Mouse (Mus musculus): ENCODE data around the gene E2f2.

E2f2 gene

DNA sequence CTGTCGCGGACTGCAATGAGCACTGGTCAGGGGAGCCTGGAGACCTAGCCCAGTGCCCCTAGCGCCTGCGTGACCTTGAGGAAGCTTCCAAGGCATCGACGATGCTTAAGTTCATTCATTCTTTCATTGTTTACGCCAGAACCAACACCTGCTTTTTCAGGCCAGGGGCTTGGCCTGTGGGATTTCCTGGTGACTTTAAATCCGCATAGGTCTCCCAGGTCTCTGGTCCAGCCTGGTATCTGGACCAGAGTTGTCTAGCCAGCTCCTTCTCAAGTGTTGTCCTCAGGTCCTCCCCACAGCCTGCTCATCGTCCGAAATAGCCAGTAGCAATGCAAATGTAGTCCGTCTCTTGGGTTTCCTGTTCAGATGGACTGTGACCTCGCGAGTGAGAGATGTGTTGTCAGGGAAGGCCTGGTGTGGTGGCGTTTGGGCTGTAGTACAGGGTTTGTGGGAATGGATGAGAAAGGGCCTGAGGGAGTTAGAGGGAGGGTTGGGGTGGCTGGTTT, 1.1 kb downstream of the E2f2 start:
- peak; percentile 89 for DNase-seq (ENCODE audit: low read depth, low spot score)

DNA sequence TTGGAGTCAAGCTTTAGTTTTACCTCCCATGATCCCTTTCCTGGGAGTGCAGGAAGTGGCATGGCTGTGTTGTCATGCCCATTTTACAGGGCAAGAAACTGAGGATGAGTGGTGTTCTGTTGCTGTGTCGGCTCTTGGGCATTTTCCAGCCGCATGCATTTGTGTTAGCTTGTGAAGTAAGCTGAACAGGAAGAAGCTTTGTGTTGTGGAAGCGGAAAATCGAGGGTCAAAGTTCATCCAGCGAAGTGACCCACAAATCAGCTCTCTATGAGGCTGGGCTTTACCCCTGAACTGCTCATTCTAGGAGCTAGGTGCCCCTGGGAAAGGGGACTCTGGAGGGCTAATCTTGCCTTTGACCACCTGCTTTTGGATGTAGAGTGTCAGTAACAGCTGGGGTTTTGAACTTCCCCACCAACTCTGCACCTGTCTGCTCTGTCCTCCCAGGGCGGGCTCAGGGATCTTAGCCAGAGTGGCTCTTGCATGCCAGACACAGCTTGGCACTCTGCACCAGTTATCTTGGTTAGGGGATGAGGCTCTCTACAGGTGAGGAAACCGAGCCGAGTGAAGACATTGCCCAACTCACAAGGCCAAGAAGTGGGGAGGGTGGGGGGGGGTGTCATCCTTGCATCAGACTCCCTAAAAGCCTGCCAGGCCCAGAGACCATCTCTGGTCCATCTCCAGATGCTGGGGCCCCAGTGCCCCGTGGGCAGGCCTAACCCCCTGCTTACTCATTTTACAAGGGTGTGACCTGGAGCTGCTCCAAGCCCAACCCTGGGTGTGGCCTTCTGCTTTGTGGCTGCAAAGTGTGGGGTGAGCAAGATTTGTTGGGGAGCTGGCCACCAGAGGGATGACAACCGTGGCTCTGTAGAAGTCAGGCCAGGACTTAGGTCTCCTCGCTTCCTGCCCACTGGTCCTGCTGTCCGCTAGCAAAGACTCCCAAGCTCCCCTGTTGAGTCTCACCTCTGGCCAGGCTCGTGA, 2.3 kb downstream of the E2f2 start:
- peak; percentile 87 for DNase-seq (ENCODE audit: low read depth, low spot score)

DNA sequence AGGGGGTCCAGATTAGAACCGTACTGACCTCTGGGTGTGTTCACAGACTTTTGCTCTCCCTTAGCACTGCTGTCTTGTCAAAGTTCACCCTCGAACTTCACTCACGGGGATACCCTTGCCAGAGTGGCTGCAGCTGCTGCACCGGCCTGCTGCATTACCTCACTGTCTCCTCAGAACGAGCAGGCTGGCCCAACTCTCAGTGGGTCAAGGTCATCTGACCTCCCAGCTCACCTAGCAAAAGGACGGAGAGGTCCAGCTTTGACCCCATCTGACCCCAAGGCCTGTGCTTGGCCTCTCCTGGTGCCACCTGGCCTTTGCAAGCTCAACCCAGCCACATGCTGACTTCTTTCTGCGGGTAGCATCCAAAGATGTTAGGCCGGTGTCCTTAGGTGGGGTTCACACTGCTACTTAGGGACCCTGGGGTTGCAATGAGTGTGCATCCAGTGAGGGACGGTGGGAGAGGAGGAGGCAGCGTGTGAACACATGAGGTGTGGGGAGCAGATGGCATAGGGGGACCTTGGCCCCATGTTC, 3.9 kb downstream of the E2f2 start:
- DNase-seq (ENCODE audit: low read depth, low spot score): peak; percentile 48

DNA sequence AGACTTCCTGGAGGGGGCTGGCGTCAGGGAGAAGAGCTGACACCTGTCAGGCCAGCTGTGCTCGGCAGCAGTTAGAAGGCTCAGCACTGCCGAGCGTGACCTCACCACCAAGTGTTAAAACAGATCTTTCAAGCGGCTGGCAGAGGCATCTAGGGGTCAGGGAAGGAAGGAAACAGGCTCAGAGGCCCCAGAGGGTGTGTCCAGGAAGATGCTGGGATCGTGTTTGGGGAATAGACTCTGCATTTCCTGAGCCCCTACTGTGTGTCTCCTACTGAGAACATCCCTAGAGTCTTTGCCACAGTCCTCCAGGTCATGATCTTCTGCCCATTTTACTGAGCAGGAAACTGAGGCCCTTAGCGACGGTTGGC, 5.0 kb downstream of the E2f2 start:
- DNase-seq (ENCODE audit: low read depth, low spot score): peak; percentile 90

DNA sequence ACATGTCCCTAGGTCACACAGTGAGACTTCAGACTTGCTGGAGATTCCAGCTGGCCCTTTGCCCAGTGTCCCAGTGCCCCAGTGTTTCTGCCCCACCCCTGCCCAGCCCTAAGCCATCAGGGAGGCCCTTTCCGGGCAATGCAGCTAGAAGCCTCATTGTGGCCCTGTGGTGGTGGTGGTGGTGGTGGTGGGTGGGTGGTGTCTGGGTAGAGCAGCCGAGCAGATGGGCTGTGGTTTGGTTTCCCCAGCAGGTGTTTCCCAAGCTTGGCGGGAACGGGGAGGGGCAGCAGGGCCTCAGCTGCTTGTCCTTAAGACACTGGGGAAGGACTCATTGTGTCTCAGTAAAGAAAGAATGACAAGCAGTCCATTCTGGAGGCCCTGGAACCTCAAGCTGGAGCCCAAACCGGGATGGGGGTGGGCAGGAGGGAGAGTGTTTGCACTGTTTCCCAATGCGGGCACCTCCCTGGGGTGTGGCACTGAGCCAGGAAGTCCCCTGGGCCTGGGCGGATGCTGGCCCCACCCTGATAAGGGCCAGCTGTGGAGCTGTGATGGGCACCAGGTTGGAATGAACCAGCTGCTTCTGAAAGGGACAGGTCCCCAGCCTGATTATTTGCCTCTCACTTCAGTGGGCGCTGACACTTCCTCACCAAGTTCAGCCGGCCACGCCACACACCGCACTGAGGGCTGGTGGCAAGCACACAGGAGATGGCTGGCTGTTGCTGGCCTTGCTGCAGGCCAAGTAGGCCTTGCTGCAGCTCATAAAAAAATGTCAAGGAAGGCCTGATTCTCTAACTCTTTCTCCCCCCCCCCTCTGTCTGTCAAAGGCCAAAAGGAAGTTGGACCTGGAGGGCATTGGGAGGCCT, 5.6 kb downstream of the E2f2 start:
- peak; percentile 97 for DNase-seq (ENCODE audit: low read depth, low spot score)

DNA sequence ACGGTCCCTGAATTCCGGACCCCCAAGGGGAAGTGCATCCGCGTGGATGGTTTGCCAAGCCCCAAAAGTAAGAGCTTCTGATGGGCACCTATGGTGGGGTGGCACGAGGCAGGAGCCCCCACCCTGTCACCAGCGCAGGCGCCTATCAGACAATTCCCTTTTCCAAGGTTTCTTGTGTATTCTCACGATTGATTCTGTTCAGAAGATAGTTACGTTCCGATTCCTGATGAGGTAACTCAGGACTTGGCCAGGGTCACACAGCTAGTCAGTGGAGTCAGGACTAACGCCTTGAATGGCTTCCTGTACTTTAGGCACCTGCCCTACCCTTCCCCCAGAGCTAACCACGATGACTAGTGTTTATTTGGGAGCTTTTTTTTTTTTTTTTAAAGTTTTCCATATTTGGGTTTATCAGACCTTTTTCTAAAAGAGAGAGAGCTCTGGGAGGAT, 6.3 kb downstream of the E2f2 start:
- peak; percentile 76 for DNase-seq (ENCODE audit: low read depth, low spot score)

DNA sequence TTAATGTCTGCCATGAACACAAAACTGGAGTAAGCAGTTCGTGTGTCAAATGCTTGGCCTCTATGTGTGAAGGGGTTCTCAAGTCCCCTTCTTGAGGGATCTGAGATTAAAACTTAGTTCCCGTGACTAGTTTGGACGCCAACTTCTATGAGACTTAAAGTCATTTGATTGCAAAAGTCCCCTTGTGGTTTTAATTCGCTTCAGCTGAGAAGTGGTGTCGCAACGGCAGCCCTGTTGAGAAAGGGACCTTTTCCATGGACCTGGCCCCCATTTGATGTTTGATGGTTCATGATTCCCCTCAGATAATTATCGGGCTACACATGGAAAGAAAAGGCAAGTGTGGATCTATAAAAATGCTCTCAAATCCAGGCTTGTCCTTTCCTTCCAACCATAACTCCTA, 7.3 kb downstream of the E2f2 start:
- DNase-seq (ENCODE audit: low read depth, low spot score): peak; percentile 58

DNA sequence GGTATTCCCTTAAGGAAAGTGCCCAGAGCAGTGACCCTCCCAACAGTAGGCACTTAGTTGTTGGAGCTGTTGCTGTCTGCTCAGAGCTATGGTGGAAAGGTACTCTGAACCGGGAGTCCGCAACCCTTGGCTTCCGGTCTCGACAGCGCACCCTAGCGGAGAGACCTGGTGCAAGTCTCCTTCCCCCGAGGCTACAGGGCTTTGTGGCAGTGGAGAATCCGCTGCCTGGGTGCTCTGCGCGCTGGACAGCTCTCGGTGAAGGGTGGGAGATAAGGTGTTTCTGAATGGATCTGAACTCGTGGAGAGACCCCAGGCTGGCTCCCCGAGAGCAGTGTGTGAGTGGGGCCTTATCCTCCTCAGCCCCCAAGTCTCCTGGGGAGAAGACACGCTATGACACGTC, 7.8 kb downstream of the E2f2 start:
- DNase-seq (ENCODE audit: low read depth, low spot score): peak; percentile 93

DNA sequence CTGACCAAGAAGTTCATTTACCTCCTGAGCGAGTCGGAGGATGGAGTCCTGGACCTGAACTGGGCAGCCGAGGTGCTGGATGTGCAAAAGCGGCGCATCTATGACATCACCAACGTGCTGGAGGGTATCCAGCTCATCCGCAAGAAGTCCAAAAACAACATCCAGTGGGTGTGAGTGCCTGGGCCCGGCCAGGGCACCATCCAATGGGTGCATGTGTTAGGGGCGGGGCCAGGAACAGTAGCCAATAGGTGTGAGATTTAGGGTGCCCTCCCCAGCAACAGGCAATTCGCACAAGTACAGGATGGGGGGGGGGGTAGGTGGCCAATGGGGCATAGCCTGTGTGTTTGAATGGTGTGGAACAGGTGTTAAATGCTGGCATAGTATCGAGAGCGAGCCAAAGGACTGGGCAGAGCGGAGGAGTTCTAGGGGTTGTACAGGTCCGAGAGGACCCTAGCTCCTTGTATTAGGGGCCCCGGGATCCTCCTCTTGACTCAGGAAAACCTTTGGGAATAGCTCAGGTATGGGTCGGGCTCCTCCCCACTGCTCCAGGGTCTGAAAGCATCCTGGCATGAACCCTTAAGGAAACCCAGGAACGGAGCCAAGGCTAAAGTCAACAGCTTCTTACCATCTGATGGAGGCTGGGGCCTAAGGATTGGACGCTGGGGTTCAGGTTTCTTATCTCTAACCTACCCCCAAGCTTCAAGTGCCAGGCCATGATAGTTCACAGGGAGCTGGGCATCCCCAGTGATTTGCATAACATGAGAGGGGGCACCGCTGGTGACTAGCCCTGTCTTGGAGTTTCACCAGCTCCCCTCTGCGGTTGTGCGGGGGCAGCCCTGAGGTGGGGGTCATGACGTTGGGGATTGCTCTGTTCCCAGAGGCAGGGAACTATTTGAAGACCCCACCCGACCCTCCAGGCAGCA, 8.5 kb downstream of the E2f2 start:
- DNase-seq (ENCODE audit: low read depth, low spot score): peak; percentile 99

DNA sequence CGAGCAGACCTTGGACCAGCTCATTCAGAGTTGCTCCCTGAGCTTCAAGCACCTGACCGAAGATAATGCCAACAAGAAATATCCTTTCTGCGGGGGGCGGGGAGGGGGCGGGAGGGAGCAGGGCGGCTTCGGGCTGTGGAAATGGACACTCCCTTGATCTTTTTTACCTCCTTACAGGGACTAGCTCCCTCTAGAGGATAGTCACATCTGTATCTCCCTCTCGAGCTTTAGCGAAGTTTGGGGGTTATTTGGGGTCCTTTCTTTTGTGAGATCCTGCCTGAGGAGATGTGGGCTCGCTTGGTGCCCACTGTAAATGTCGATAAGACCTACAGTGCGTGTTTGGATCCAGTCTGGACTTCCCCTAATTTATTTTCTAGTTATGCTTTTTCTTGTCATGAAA, 9.2 kb downstream of the E2f2 start:
- DNase-seq (ENCODE audit: low read depth, low spot score): no peak

DNA sequence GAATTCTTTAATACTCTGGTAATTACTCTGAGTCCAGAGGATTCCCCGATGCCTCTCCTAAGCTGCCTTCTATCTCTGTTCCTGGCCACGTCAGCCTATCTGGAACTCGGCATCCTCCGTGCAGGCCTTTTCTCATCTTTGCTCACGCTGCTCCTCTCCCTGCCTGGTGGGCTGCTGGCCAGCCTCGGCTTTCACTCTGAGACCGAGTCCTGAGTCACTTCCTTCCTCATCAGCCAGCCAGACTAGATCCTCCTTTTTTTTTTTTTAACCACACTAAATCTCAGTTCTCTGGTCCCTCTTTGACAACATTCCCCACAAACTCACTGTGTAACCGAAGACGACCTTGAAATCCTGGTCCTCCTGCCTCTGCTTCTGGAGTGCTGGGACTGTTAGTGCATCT, 13.2 kb downstream of the E2f2 start:
- DNase-seq (ENCODE audit: low read depth, low spot score): no peak

DNA sequence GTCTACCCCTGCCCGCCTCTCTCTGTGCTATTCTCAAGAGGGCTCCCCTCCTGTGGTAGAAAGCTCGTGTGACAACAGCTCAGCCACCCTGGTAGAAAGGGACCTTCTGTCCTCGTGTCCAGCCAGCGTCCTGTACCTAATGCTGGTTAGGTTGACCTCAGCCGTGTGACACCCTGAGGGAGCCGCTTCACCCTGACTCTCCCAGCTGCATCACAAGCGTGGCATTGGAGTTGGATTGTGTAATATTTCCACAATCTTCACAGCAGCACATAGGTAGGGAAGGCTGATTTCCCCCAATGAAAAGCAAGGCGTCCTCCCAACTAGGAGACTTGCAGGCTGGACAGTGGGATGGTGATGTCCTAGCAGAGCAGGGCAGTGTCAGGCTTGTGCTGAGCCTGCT, 14.1 kb downstream of the E2f2 start:
- DNase-seq (ENCODE audit: low read depth, low spot score): no peak

DNA sequence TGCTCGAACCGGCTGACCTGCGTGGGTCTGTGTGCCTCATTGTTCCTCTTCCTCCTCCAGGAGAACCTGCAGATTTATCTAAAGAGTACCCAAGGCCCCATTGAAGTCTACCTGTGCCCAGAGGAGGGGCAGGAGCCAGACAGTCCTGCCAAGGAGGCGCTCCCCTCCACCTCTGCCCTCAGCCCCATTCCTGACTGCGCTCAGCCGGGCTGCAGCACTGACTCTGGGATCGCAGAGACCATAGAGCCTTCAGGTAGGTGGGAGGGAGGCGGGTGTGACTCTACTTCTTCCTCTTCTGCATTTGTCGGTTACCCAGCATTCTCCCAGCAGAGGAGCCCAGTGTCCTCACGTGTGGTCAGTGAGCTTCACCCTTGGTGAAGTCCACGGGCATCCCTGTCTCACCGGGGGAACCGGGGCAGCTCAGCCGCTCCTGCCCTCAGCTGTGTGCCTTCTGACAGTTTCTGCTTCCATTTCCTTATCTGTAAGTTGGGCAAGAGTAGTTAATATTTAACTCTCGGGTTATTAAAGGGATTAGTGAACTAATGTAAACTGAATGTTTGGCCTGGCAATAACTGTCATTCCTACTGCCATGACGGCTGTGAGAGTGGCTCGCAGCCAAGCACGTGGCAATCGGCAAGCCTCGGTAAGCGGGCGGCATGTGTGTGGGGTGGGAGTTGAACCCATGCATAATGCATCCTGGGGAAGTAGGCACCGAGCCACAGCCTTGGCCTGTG, 14.7 kb downstream of the E2f2 start:
- no peak for DNase-seq (ENCODE audit: low read depth, low spot score)

DNA sequence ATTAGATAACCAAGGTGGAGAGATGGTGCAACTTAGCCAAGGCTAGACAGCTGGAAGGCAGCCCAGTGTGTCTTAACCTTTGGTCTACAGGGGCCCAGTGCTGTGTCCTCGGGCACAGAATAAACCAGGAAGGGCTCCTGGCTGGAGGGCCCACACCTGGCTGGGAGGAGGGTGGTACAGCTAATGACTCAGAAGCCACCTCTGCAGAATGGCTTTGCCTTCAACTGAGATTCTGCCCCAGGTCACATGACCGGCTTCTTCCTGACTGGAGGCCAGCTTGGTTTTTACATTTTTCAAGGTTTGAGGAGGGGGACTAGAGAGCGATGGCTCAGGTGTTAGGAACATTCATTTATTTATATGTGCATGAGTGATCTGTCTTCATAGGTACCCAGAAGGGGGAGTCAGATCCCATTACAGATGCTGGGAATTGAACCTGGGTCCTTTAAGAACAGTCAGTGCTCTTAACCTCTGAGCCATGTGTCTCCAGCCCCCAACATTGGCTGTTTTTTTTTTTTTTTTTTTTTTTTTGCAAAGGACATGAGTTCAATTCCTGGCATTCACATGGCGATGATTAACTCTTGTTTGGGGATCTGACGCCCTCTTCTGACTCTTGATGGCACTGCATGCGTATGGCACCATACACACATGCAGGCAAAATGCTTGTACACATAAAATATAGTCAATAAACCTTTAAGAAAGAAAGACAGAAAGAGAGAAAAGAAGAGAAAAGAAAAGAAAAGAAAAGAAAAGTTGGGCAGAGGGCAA, 17.0 kb downstream of the E2f2 start:
- peak; percentile 49 for DNase-seq (ENCODE audit: low read depth, low spot score)

DNA sequence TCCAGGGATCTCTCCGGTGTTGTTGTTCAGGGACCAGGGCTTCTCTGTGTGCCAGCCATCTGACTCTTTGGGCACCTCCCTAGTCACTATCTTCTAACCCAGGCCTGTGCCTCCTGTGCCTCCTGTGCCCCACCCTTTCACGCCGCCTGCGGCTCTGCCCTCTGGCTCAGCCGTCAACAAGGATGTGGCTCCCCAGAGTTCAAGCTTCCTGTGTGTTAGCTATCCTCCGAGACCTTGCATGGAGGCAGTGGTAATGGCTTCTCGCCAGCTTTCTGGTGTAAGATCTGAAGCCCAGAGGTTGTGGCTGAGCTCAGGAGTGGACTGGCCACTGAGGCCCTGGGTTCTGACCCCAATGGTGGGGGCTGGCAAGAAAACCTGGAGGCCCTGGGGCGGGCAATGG, 17.7 kb downstream of the E2f2 start:
- no peak for DNase-seq (ENCODE audit: low read depth, low spot score)

DNA sequence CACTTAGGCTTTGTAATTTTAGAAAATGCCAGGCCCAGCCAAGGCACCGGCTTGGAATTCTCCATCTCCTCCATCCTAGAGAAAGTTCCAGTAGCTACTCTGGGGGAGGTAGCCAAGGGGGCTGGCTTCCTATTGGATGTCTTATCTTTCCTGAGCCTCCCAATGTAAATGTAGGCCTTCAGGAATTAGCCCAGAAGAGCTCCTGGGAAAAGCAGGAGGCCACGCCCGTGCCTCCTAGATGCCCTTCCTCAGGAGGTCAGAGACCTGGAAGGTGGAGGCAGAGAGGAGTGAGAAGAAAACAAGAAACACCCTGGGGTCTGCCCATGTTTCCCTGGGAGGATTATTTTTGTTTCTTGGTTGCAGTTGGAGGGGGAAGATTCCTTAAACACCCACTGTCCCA, 21.4 kb downstream of the E2f2 start:
- no peak for DNase-seq (ENCODE audit: low read depth, low spot score)

DNA sequence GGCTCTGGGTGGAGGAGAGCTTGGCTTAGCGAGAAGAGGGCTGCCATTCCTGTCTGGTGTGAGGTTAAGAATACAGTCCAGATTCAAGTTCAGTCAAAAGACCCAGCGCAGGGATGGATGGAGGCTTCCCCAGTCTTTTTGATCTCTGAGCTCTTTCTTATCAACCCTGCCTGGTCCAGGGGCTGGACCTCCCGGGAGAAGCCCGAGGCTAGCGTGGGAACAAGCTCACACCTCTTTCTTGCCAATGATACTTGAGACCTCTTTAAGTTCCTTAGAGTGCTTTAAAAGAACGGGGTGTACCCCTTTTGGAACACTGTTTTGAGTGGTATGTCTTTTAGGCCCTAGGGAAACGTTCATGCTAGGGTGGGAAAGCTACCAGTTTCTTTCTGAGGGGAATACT, 22.8 kb downstream of the E2f2 start:
- DNase-seq (ENCODE audit: low read depth, low spot score): no peak

DNA sequence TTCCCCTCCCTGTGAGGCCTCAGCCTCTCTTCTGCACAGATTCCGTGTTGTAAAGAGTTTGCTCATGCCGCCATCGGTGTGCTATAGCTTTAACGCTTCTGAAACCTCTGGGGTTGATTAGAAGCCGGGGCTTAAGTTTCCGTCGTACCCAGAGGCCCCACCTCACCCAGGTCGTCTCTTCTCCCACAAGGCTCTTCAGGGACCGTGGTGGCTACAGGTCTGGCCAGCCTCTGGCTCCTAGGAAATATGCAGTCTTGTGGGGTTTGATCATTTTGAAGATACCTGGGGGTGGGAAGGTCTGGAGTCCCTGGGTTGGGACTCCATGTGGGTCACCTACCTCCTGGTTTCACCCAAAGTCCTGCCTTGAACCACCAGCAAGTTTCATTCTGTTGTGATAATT, 23.4 kb downstream of the E2f2 start:
- DNase-seq (ENCODE audit: low read depth, low spot score): no peak

DNA sequence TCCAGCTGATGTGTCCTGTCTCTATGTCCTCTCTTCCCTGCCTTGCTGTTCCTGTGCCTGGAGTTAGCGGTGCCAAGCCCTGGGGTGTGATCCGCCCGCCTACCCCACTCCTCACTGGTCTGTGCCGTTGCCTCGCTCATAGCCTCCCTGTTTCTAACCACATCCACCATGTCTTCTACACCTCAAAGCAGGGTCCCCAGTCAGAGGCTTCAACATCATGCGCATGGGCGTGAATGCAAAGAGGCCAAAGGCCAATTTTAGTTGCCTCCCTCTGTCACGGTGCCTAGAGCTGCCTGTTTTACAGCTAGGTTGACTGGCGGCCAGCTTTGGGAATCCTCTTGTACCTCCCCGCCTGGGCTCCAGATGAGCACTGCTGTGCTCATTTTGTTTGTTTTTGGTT, 24.0 kb downstream of the E2f2 start:
- DNase-seq (ENCODE audit: low read depth, low spot score): no peak

DNA sequence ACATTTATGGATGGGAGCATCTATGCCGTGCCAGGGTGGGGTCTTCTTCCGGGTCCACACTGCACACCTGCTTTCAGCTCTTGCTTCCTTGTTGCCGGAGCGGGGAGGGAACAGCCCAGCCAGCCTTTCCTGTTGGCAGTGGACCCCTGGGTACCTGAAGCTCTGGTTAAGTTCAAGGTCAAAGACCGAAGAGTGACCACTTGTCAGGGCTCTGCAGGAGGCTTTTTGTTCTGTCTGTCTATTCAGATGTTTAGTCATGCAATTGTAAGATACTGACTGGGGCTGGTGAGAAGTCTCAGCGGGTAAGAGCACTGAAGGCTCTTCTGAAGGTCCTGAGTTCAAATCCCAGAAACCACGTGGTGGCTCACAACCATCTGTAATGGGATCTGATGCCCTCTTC, 26.7 kb downstream of the E2f2 start:
- DNase-seq (ENCODE audit: low read depth, low spot score): no peak
